Comparison of ENCODE assay signal across 14 mouse cellular contexts in genomic region chr12:36332676-36333075, GRCm38 (mm10). TPM values are rescaled to one million over a fixed set of nuclear protein-coding genes. Genes with fewer than 3 reads are reported as not detected.
"Had no signal": no experiment of that assay in that cellular context is flagged by ENCODE, and none has a peak within 500 bp of the region (broad histone marks: within the 10 kb centered on the region; RNA-seq: fewer than 3 reads in every experiment).

No protein-coding gene starts in this region.

- ATAC-seq: intestine, embryonic 16.5 days had no signal

- H3K27ac ChIP-seq: liver, embryonic 13.5 days; midbrain, embryonic 12.5 days; neural tube, embryonic 12.5 days had no signal

- H3K27me3 ChIP-seq: liver, embryonic 13.5 days; midbrain, embryonic 12.5 days; neural tube, embryonic 12.5 days had no signal

- DNase-seq: kidney, adult 18-20 months; kidney, adult 9 months; kidney, postnatal 14 days; kidney, postnatal 4 days; liver, embryonic 13.5 days; lung, adult 2 months; lung, postnatal 14 days; lung, postnatal 4 days; thymus, adult 18-20 months; thymus, postnatal 4 days had no signal

- H3K36me3 ChIP-seq: liver, embryonic 13.5 days; midbrain, embryonic 12.5 days; neural tube, embryonic 12.5 days had no signal

- H3K4me3 ChIP-seq: liver, embryonic 13.5 days; midbrain, embryonic 12.5 days; neural tube, embryonic 12.5 days had no signal

- H3K9ac ChIP-seq: liver, embryonic 13.5 days; midbrain, embryonic 12.5 days; neural tube, embryonic 12.5 days had no signal

- H3K4me2 ChIP-seq: liver, embryonic 13.5 days; midbrain, embryonic 12.5 days; neural tube, embryonic 12.5 days had no signal

- H3K4me1 ChIP-seq: liver, embryonic 13.5 days; midbrain, embryonic 12.5 days; neural tube, embryonic 12.5 days had no signal

- H3K9me3 ChIP-seq: liver, embryonic 13.5 days; midbrain, embryonic 12.5 days; neural tube, embryonic 12.5 days had no signal

RNA-seq across cellular contexts. Expression of gene Sostdc1, which starts 18.7 kb away (rescaled TPM):
- polyA plus RNA-seq: liver, adult 2 months had no signal
